Mouse (Mus musculus): ENCODE data around the gene Isyna1. TPM values are rescaled to one million over a fixed set of nuclear protein-coding genes. Genes with fewer than 3 reads are reported as not detected.

The Isyna1 gene
- total RNA-seq, 2 experiments from 2014 or later: 11.8 to 13.9 TPM

DNA sequence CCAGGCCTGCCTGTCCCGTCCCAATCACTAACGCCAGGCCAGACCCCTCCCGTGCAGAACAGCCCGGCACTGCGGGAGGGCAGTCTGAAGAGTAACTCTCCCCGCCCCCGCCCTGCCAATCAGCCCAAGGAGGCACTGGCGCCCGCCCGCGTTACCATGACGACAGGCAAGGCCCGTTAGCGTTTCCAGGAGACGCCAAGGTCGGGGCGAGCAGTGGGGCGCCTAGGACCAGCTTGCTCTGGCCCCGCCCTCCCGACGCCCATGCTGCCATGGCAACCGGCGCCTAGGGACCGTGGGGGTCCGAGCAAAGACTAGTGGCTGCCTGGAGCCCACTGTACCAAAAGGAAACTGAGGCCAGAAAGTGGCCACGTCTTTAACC is 7.1 kb downstream of the Isyna1 start:
- peak; percentile 91 for ATAC-seq (ENCODE audit: poor library complexity, severe bottlenecking)

DNA sequence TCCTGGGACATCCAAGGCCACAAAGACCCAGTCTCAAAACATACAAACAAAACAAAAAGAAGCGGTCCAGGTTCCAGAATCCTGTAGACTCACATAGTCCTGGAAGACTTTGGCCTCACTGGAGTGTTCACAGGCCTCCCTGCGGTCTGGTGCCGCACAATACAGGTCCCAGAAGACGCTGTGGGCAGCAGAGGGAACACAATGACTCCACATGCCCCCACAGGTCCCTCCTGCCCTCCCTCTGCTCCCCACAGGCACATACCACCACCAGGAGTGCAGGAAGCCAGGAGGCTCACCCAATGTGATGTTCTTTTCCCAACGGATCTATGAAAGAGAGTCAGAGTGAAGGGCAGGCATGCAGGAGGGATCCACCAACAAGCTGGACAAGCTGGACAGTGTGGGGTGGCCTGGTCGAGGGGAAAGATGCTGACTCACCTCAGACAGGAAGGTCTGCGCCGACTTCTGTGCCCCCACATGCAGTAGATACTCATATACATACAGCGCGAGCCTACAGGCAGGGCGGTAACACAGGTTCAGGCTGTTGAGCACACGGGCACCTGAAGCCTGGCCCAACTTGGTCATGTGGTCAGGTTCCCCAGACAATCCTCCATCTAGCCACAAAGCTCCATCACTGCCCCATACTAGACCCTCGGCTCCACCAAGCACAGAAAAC is 8.1 kb downstream of the Isyna1 start:
- no peak for ATAC-seq (ENCODE audit: poor library complexity, severe bottlenecking)

DNA sequence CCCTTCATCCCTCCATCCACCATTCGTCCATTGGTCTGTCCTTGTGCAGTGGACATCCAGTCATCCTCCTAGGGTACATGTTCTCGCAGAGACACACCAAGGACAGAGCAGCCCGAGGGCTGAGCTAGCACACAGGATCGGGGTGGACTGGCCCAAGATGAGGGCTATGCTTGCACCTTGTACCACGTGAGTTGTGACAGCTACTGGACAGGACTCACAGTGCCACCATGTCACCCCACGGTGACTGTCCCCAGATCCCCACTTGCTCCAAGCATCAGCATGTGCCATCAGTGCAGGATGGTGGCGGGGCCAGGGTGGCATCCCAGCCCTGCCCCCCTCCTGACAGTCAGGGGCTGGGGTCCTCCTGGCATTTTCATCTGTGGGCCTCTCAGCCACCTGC is 10.4 kb downstream of the Isyna1 start:
- ATAC-seq (ENCODE audit: poor library complexity, severe bottlenecking): no peak

- no peak for ATAC-seq (ENCODE audit: poor library complexity, severe bottlenecking)
Measured at GRCm38 (mm10) chr8:70605871-70606779, 12.0 kb downstream of the Isyna1 start.

DNA sequence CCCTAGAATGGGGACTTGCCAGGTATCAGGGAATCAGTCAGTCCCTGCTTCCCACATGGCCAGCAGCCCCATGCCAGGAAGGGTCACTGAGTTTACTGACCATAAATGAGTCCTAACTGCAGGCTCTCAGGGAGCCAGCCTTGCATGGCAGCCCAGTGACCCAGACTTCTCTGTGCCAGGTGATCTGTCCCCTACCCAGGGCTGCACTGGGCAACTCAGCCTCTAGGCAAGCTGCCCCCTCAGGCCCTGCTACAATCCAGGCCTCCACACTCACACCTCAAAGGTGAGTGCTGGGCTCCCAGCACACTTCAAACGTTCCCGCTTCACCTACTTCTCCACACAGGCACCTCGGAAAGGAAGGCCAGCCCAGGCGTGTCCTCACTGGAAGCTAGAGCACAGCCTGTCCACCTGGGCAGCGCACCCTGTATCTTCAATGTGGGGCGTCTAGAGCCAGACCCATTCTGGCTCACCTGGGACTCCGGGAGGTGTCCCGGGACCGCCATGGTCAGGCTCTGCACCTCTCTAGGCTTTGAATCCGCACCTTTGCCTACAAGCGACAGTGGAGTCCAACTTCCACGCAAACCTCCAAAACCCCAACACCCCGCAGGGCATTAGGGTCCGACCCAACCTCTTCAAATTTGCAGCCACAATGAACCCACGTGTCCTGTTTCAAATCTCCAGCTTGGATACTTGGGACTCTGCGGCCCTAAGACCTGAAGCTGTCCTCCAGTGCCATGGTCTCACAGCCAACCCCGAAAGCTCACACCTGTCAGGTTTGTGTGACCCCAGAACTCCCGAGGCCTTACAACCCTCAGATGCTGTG is 12.8 kb downstream of the Isyna1 start:
- ATAC-seq (ENCODE audit: poor library complexity, severe bottlenecking): no peak

- ATAC-seq (ENCODE audit: poor library complexity, severe bottlenecking): no peak
Measured at GRCm38 (mm10) chr8:70607603-70607897, 13.4 kb downstream of the Isyna1 start.

GRCm38 (mm10) chr8:70607898-70608748 is 13.9 kb downstream of the Isyna1 start:
- no peak for ATAC-seq (ENCODE audit: poor library complexity, severe bottlenecking)

GRCm38 (mm10) chr8:70608749-70609367 is 14.7 kb downstream of the Isyna1 start, which contains the start of gene Ssbp4:
Ssbp4 (minus strand) TSS chr8:70608872.
- no peak for ATAC-seq (ENCODE audit: poor library complexity, severe bottlenecking)

- ATAC-seq (ENCODE audit: poor library complexity, severe bottlenecking): peak; percentile 28
Measured at GRCm38 (mm10) chr8:70609368-70609848, 15.2 kb downstream of the Isyna1 start.

DNA sequence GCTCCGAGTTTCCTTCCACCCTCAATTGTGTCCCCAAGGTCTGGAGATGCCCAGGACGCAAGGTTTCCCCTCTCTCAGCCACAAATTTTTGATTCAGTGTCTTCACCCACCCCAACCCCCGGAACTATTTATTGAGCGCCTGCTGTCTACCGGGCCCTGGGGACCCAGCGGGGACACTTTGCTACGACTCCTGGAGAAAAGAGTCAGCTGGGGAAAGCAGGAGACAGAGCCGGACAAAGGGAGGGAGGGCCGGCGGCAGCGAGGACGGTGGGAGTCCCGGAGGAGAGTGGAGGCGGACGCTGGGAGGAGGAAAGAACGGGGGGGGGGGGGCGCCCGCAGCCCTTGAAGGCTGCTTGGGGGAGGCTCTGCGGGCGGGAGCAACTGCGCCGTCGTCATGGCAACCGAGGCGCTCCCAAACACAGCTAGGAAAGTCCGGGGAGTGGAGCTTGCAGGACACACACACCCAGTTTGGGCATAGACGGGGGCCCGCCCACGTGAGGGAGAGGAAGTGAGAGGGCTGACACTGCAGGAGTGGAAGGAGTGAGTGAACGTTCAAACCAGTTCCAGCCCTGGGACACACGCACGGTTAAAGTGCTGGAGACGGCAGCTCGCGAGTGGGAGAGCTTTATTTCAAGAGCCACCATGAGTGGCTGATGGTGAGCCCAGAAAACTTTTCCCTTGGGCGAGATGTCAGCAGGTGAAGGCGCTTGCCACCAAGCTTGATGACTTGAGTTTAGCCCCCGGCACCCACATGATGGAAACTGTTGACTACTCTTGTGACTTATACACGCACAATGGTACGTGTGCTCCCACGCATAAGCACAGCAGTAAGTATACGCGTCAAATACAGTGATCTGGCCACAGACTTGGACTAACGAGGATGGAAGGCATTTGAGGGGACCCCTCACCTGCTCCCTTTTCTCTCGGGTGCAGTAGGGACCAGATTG is 15.9 kb downstream of the Isyna1 start:
- peak; percentile 63 for ATAC-seq (ENCODE audit: poor library complexity, severe bottlenecking)

- ATAC-seq (ENCODE audit: poor library complexity, severe bottlenecking): peak; percentile 32
Measured at GRCm38 (mm10) chr8:70610796-70611771, 16.9 kb downstream of the Isyna1 start.

- ATAC-seq (ENCODE audit: poor library complexity, severe bottlenecking): peak; percentile 41
Measured at GRCm38 (mm10) chr8:70611849-70612248, 17.7 kb downstream of the Isyna1 start.

GRCm38 (mm10) chr8:70613763-70614162 is 19.6 kb downstream of the Isyna1 start:
- ATAC-seq (ENCODE audit: poor library complexity, severe bottlenecking): no peak

DNA sequence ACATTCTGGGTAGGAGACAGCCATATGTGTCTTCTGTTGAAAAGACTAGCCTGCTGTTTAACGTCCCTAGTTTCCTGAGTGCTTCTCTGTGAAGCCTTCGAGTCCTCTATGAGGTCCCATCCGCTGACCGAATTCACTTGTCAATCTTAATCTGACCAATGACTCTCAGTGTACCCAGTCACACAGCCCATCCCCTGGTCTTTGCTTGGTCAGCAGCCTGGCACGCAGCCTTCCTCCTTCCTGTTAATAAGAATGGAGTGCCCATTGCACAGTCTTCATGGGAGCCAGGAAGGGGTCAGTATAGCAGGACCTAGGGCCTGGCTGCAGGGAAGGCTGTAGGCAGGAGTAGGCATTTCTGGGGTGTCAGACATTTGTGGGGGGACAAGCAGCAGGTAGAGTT is 20.3 kb downstream of the Isyna1 start:
- ATAC-seq (ENCODE audit: poor library complexity, severe bottlenecking): no peak

- no peak for ATAC-seq (ENCODE audit: poor library complexity, severe bottlenecking)
Measured at GRCm38 (mm10) chr8:70615281-70615680, 21.1 kb downstream of the Isyna1 start.

DNA sequence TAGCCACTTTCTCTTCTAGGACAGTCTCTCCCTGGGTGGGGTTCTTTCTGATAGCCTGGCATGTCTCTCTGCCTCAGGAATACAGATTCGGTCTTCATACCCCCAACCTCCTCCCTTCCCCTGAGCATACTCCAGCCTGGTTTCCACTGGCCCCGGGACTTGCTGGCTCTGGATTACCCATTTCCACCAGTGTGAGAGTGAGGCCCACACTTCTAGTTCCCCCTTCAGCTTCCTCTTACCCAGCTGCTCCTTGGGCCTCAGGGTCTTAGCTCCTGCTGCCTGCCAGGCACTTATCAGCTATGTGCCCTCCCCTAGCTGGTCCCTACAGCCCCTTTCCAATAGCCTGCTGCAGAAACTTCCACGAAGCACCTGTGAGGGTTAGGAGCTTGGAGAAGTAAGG is 21.7 kb downstream of the Isyna1 start, which contains the start of gene Lrrc25:
TSS of gene Lrrc25 (plus strand) at position 262 of the 400 bp plus-strand sequence.
- peak; percentile 25 for ATAC-seq (ENCODE audit: poor library complexity, severe bottlenecking)

DNA sequence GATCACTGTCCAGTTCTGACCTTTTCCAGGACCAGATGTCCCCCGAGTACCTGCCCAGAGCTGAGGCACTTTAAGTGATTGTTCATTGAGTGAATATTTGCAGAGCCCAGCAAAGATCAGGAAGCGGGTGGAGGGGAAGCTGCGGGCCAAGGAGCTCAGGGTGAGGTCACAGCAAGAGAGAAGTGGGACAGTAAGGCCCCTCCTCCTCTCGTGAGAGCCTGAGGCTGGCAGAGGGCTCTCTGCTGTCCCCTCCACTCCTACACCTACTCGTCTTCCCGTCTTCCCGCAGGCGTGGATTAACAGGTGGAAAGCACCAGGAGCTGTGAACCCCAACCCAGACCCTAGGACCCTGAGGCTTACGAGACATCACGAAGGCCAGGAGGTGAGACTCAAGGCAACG is 22.5 kb downstream of the Isyna1 start:
- peak; percentile 56 for ATAC-seq (ENCODE audit: poor library complexity, severe bottlenecking)
